Mouse (Mus musculus): ENCODE results near the gene Nf2. TPM values are rescaled to one million over a fixed set of nuclear protein-coding genes. Genes with fewer than 3 reads are reported as not detected.

Gene Nf2
- polyA plus RNA-seq (2012; rRNA removed), result 68.3 and 69.6 TPM in 2 replicates

DNA sequence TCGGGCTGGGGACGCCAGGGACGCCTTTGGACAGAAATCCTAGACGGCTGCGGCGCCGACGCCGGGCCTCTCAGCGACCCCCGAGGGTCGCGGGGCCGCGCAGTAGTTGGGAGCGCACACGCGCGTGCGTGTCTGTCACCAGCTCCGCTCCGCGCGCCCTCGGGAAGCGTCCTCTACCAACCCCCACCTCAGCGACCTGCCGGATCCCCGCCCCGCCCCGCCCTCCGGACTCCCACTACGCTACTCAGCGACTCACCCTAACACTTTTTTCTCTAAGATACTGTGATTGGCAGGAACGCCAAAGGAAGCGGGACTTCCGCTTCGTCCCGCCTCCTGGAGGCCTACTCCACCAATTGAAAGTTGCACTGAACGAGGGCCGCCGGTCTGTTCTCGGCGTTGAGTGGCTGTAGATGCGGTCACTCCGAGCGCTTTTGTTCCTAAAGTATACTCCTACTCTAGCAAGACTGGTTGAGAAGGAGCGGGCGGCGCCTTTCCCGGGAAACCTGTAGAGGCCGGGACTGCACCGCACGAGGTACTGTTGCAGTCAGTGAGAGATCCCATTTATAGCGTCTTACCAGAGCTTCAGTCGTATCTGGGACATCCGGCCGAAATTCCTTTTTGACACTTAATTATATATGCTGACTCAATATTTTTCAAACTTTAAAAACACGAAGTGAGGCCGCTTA lies at the start of gene Nf2:
Nf2 (minus strand) TSS at position 279 of the 686 bp plus-strand sequence.

GRCm38 (mm10) chr11:4894848-4895816 lies 45.8 kb upstream of the Nf2 start, which contains the start of gene Thoc5:
TSS of gene Thoc5 (plus strand) at chr11:4895320.

GRCm38 (mm10) chr11:4873755-4874475 lies 24.6 kb upstream of the Nf2 start, which contains the start of gene Nipsnap1:
TSS of gene Nipsnap1 (plus strand) at chr11:4873951.

DNA sequence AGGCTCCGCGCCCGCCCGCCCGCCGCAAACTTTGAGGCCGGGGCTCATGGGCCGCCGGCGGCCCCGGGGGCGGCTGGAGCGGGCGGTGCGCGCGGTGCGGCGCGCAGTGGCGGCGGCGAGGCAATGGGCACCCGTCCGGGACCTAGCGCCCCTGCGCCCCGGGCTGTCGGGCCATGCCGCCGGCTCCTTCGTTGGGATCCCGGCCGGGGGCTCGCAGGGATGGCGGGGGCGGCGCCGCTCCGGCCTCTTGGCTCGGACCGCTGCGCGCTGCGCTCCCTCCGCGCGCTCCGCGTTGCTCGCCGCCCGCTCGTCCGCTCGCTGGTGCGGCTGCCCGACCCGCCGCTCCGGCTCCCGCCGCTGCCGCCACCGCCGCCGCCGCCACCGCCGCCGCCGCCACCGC lies 102.6 kb downstream of the Nf2 start, which contains the start of gene Cabp7:
Cabp7 (minus strand) TSS at position 46 of the 400 bp plus-strand sequence.

Other genes with a start within 250 kb of the Nf2 start
- gene Gm11032, start 229.5 kb downstream of the Nf2 start, polyA plus RNA-seq (2012; rRNA removed), result not detected in 2 replicates
- gene Ascc2, start 211.8 kb downstream of the Nf2 start, polyA plus RNA-seq (2012; rRNA removed), result 38.0 and 41.3 TPM in 2 replicates
- gene Uqcr10, start 145.2 kb downstream of the Nf2 start, polyA plus RNA-seq (2012; rRNA removed), result 378 and 669 TPM in 2 replicates
- gene Zmat5, start 144.9 kb downstream of the Nf2 start, polyA plus RNA-seq (2012; rRNA removed), result 43.1 and 52.1 TPM in 2 replicates
- gene Cabp7, start 102.8 kb downstream of the Nf2 start, polyA plus RNA-seq (2012; rRNA removed), result 0.92 and 1.8 TPM in 2 replicates
- 64.9 and 65.5 TPM in 2 replicates for gene Nipsnap1, start 24.4 kb upstream of the Nf2 start, polyA plus RNA-seq (2012; rRNA removed)
- gene Thoc5, start 45.8 kb upstream of the Nf2 start, polyA plus RNA-seq (2012; rRNA removed), result 56.6 and 58.4 TPM in 2 replicates
- gene Nefh, start 98.5 kb upstream of the Nf2 start, polyA plus RNA-seq (2012; rRNA removed), result 0.58 and 0.79 TPM in 2 replicates
- gene Ap1b1, start 137.3 kb upstream of the Nf2 start, polyA plus RNA-seq (2012; rRNA removed), result 58.1 and 67.2 TPM in 2 replicates
- gene Rasl10a, start 208.6 kb upstream of the Nf2 start, polyA plus RNA-seq (2012; rRNA removed), result 0.50 and 0.76 TPM in 2 replicates
- 28.4 and 31.2 TPM in 2 replicates for gene Gas2l1, start 215.8 kb upstream of the Nf2 start, polyA plus RNA-seq (2012; rRNA removed)
- gene Rhbdd3, start 249.4 kb upstream of the Nf2 start, polyA plus RNA-seq (2012; rRNA removed), result 20.6 and 31.5 TPM in 2 replicates
- gene Ewsr1, start 249.7 kb upstream of the Nf2 start, polyA plus RNA-seq (2012; rRNA removed), result 818 and 2,156 TPM in 2 replicates